Mouse (Mus musculus): Measurements from ENCODE around the gene Phf12.
A peak's percentile ranks its signal among the peaks of the same experiment; 100 is the strongest.

The Phf12 gene

GRCm38 (mm10) chr11:77982441-77982905, at the start of gene Phf12:
TSS of gene Phf12 (plus strand) at chr11:77982754.
- peak; percentile 96 for DNase-seq (ENCODE audit: low read depth)

GRCm38 (mm10) chr11:77934111-77934521, 48.4 kb upstream of the Phf12 start:
- DNase-seq (ENCODE audit: low read depth): no peak

GRCm38 (mm10) chr11:77934568-77935311, 47.8 kb upstream of the Phf12 start:
- DNase-seq (ENCODE audit: low read depth): no peak

- DNase-seq (ENCODE audit: low read depth): no peak
These were observed 45.7 kb upstream of the Phf12 start for GRCm38 (mm10) chr11:77936846-77937245.

GRCm38 (mm10) chr11:77937649-77938410, 44.7 kb upstream of the Phf12 start:
- no peak for DNase-seq (ENCODE audit: low read depth)

GRCm38 (mm10) chr11:77942230-77942629, 40.3 kb upstream of the Phf12 start:
- DNase-seq (ENCODE audit: low read depth): no peak

GRCm38 (mm10) chr11:77947860-77948259, 34.7 kb upstream of the Phf12 start:
- DNase-seq (ENCODE audit: low read depth): no peak

- DNase-seq (ENCODE audit: low read depth): no peak
These were observed 32.3 kb upstream of the Phf12 start for GRCm38 (mm10) chr11:77950125-77950685.

GRCm38 (mm10) chr11:77950797-77951228, 31.7 kb upstream of the Phf12 start:
- DNase-seq (ENCODE audit: low read depth): no peak

- DNase-seq (ENCODE audit: low read depth): no peak
These were observed 28.9 kb upstream of the Phf12 start for GRCm38 (mm10) chr11:77953671-77954070.

GRCm38 (mm10) chr11:77956428-77956827, 26.1 kb upstream of the Phf12 start:
- DNase-seq (ENCODE audit: low read depth): no peak

- no peak for DNase-seq (ENCODE audit: low read depth)
These were observed 24.3 kb upstream of the Phf12 start for GRCm38 (mm10) chr11:77958268-77958667.

- DNase-seq (ENCODE audit: low read depth): no peak
These were observed 23.6 kb upstream of the Phf12 start for GRCm38 (mm10) chr11:77958932-77959331.

GRCm38 (mm10) chr11:77960199-77960598, 22.4 kb upstream of the Phf12 start:
- no peak for DNase-seq (ENCODE audit: low read depth)

- DNase-seq (ENCODE audit: low read depth): no peak
These were observed 21.7 kb upstream of the Phf12 start for GRCm38 (mm10) chr11:77960898-77961297.

GRCm38 (mm10) chr11:77962946-77963345, 19.6 kb upstream of the Phf12 start:
- no peak for DNase-seq (ENCODE audit: low read depth)

- DNase-seq (ENCODE audit: low read depth): peak; percentile 40
These were observed 18.0 kb upstream of the Phf12 start for GRCm38 (mm10) chr11:77964415-77965095.

- DNase-seq (ENCODE audit: low read depth): no peak
These were observed 17.2 kb upstream of the Phf12 start for GRCm38 (mm10) chr11:77965101-77966036.

GRCm38 (mm10) chr11:77966037-77966391, 16.5 kb upstream of the Phf12 start:
- DNase-seq (ENCODE audit: low read depth): no peak

- DNase-seq (ENCODE audit: low read depth): peak; percentile 60
These were observed 15.4 kb upstream of the Phf12 start for GRCm38 (mm10) chr11:77967114-77967513.

GRCm38 (mm10) chr11:77968786-77969185, 13.8 kb upstream of the Phf12 start:
- DNase-seq (ENCODE audit: low read depth): no peak

Measured in c-Kit-positive CD71-negative TER-119-negative erythroid progenitor cells, embryonic 14.5 days (primary cell).